Mouse (Mus musculus): ENCODE measurements at regions not wholly inside any gene's neighbourhood (a gene's known extent, or its start where the extent isn't known, plus 50 kb on each side); places are given as distances from the start of the nearest gene placed in this dataset.
"Not testable (repeated sequence)": the region's sequence is repeated elsewhere in the genome, so short reads cannot be mapped to it uniquely, and the experiment has no call there.

DNA sequence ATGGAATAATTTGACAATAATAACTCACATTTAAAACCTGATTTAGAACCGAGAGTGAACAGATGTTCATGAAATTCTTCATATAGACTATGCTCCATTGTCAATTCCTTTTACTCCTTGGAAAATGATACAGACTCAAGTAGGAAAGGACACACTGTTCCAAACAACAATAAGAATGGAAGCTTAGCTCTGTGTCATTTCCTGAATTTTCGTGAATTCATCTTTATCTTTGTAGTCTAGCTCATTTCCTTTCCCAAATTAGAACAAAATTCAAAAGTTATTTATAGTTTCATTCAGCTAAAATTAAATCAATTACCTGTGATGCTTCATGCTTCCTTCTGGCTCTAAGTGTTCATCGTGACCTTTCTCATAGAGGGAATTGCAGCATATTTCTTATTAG lies 553.2 kb upstream of the Adamts5 start:
- WGBS: 68% methylated on average over 3 of the region's 3 CpGs
- DNase-seq (ENCODE audit: low spot score): no peak

GRCm38 (mm10) chr16:86454031-86454430 lies 552.4 kb upstream of the Adamts5 start:
- H3K4me3 ChIP-seq (ENCODE audit: low read depth, low read length): no peak overlapping the region
- H3K27ac ChIP-seq (ENCODE audit: low read depth): no peak overlapping the region
- H3K27me3 ChIP-seq (replicated peaks; ENCODE audit: control insufficient read depth, insufficient read depth, low read length): no peaks in the 10 kb centered on the region
- no peaks in the 10 kb centered on the region for H3K9me3 ChIP-seq (ENCODE audit: control insufficient read depth, low read length)
- H3K4me1 ChIP-seq (replicated peaks; ENCODE audit: control insufficient read depth, insufficient read depth, low read length): no peaks in the 10 kb centered on the region
- no peak overlapping the region for H3K9ac ChIP-seq (ENCODE audit: low read length)
- DNase-seq (ENCODE audit: low spot score): no peak
- ATAC-seq (replicated peaks; ENCODE audit: low FRiP score, low TSS enrichment, low read depth): no peak
- no peak overlapping the region for H3K4me2 ChIP-seq (ENCODE audit: low read length)
- no peaks in the 10 kb centered on the region for H3K36me3 ChIP-seq (ENCODE audit: control insufficient read depth, insufficient read depth, low read length)

More for the DNA sequence above, 553.2 kb upstream of the Adamts5 start:
- H3K4me2 ChIP-seq (ENCODE audit: low read length): no peak overlapping the region
- H3K4me3 ChIP-seq (ENCODE audit: low read depth, low read length): no peak overlapping the region
- no peak for ATAC-seq (replicated peaks; ENCODE audit: low FRiP score, low TSS enrichment, low read depth)
- H3K27me3 ChIP-seq (replicated peaks; ENCODE audit: control insufficient read depth, insufficient read depth, low read length): no peaks in the 10 kb centered on the region
- no peak overlapping the region for H3K9ac ChIP-seq (ENCODE audit: low read length)
- H3K4me1 ChIP-seq (replicated peaks; ENCODE audit: control insufficient read depth, insufficient read depth, low read length): no peaks in the 10 kb centered on the region
- H3K9me3 ChIP-seq (ENCODE audit: control insufficient read depth, low read length): no peaks in the 10 kb centered on the region
- no peaks in the 10 kb centered on the region for H3K36me3 ChIP-seq (ENCODE audit: control insufficient read depth, insufficient read depth, low read length)
- H3K27ac ChIP-seq (ENCODE audit: low read depth): no peak overlapping the region

- no peaks in the 10 kb centered on the region for H3K4me1 ChIP-seq (replicated peaks; ENCODE audit: control insufficient read depth, insufficient read depth, low read length)
- ATAC-seq (replicated peaks; ENCODE audit: low FRiP score, low TSS enrichment, low read depth): no peak
- no peaks in the 10 kb centered on the region for H3K36me3 ChIP-seq (ENCODE audit: control insufficient read depth, insufficient read depth, low read length)
- no peak overlapping the region for H3K27ac ChIP-seq (ENCODE audit: low read depth)
- no peak overlapping the region for H3K9ac ChIP-seq (ENCODE audit: low read length)
- 43% methylated on average over 1 of the region's 1 CpGs for WGBS
- no peak overlapping the region for H3K4me2 ChIP-seq (ENCODE audit: low read length)
- no peak overlapping the region for H3K4me3 ChIP-seq (ENCODE audit: low read depth, low read length)
- no peaks in the 10 kb centered on the region for H3K9me3 ChIP-seq (ENCODE audit: control insufficient read depth, low read length)
- H3K27me3 ChIP-seq (replicated peaks; ENCODE audit: control insufficient read depth, insufficient read depth, low read length): no peaks in the 10 kb centered on the region
- no peak for DNase-seq (ENCODE audit: low spot score)
Observed at GRCm38 (mm10) chr16:86448478-86449160, 547.0 kb upstream of the Adamts5 start.

DNA sequence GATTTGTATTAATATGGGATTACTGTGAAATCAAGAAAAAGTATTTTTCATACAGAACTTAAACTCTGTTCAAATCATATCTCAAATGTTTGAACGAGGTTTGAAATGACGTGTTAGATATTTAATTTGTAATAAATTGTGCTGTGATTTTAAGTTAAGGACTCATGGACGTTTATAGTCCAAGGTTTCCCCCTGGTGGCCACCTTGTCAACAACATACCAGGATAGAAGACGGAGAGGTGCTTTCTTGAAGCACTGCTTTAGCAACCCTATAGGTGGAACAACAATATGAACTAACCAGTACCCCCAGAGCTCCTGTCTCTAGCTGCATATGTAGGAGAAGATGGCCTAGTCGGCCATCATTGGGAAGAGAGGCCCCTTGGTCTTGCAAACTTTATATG lies 517.8 kb upstream of the Adamts5 start:
- not testable (repeated sequence) for H3K27ac ChIP-seq (ENCODE audit: low read depth); H3K4me2 ChIP-seq (ENCODE audit: low read length); H3K9ac ChIP-seq (ENCODE audit: low read length); H3K4me3 ChIP-seq (ENCODE audit: low read depth, low read length); H3K27me3 ChIP-seq (replicated peaks; ENCODE audit: control insufficient read depth, insufficient read depth, low read length); H3K36me3 ChIP-seq (ENCODE audit: control insufficient read depth, insufficient read depth, low read length); H3K4me1 ChIP-seq (replicated peaks; ENCODE audit: control insufficient read depth, insufficient read depth, low read length); ATAC-seq (replicated peaks; ENCODE audit: low FRiP score, low TSS enrichment, low read depth); H3K9me3 ChIP-seq (ENCODE audit: control insufficient read depth, low read length)
- DNase-seq (ENCODE audit: low spot score): peak; percentile 83
- 7% methylated on average over 5 of the region's 5 CpGs for WGBS

DNA sequence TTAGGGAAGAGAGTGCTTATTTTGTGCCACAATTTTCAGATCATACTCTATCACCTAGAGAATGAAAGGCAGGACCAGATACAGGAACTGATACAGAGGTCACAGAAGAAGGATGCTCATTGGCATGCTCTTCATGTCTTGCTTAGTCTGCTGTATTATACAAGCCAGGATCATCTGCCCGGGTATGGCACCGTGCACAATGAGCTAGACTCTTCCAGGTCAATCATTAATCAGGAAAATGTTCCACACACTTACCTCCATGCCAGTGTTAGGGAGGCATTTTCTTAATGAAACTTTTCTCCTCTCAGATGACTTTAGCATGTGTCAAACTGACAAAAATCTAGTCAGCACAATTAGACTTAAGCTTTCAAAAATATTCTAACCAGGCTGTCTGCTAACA lies 502.7 kb upstream of the Adamts5 start:
- Histone ChIP-seq H3K9me3 (ENCODE audit: control insufficient read depth, low read length) (no peaks in the 10 kb centered on the region), H3K4me1 (replicated peaks; ENCODE audit: control insufficient read depth, insufficient read depth, low read length) (no peaks in the 10 kb centered on the region), H3K9ac (ENCODE audit: low read length) (no peak overlapping the region), H3K36me3 (ENCODE audit: control insufficient read depth, insufficient read depth, low read length) (no peaks in the 10 kb centered on the region), H3K27ac (ENCODE audit: low read depth) (no peak overlapping the region), H3K27me3 (replicated peaks; ENCODE audit: control insufficient read depth, insufficient read depth, low read length) (no peaks in the 10 kb centered on the region), H3K4me2 (ENCODE audit: low read length) (no peak overlapping the region), H3K4me3 (ENCODE audit: low read depth, low read length) (no peak overlapping the region)
- DNase-seq (ENCODE audit: low spot score) (no peak), ATAC-seq (replicated peaks; ENCODE audit: low FRiP score, low TSS enrichment, low read depth) (no peak)
- 75% methylated on average over 2 of the region's 2 CpGs for WGBS

- Histone ChIP-seq H3K4me3 (ENCODE audit: low read depth, low read length) (no peak overlapping the region), H3K36me3 (ENCODE audit: control insufficient read depth, insufficient read depth, low read length) (no peaks in the 10 kb centered on the region), H3K4me1 (replicated peaks; ENCODE audit: control insufficient read depth, insufficient read depth, low read length) (no peaks in the 10 kb centered on the region), H3K9ac (ENCODE audit: low read length) (no peak overlapping the region), H3K9me3 (ENCODE audit: control insufficient read depth, low read length) (no peaks in the 10 kb centered on the region), H3K27ac (ENCODE audit: low read depth) (no peak overlapping the region), H3K4me2 (ENCODE audit: low read length) (no peak overlapping the region), H3K27me3 (replicated peaks; ENCODE audit: control insufficient read depth, insufficient read depth, low read length) (no peaks in the 10 kb centered on the region)
- 79% methylated on average over 1 of the region's 1 CpGs for WGBS
- ATAC-seq (replicated peaks; ENCODE audit: low FRiP score, low TSS enrichment, low read depth) (no peak), DNase-seq (ENCODE audit: low spot score) (no peak)
Observed at GRCm38 (mm10) chr16:86401381-86401780, 499.8 kb upstream of the Adamts5 start.

DNA sequence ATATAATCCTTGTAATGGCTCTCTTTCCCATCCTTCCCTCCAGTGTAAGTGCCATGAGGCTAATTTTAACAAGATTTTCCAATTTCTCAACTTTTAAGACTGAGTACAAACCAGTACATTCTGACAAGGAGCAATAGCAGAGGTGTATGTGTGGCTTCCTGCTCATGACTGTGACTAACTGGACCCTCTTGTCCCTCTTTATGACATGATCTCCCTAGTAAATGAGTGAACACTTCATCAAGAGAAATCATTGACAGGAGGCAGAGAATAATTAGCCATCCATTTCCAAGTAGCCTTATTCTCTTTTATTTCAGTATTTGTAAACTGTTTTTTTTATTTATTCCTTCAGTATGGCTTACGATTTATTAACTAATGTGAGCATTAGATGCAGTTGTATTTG lies 497.7 kb upstream of the Adamts5 start:
- Histone ChIP-seq H3K9ac (ENCODE audit: low read length) (no peak overlapping the region), H3K4me1 (replicated peaks; ENCODE audit: control insufficient read depth, insufficient read depth, low read length) (no peaks in the 10 kb centered on the region), H3K9me3 (ENCODE audit: control insufficient read depth, low read length) (no peaks in the 10 kb centered on the region), H3K27me3 (replicated peaks; ENCODE audit: control insufficient read depth, insufficient read depth, low read length) (no peaks in the 10 kb centered on the region), H3K4me3 (ENCODE audit: low read depth, low read length) (no peak overlapping the region), H3K27ac (ENCODE audit: low read depth) (no peak overlapping the region), H3K4me2 (ENCODE audit: low read length) (no peak overlapping the region), H3K36me3 (ENCODE audit: control insufficient read depth, insufficient read depth, low read length) (no peaks in the 10 kb centered on the region)
- WGBS: 95% methylated on average over 1 of the region's 1 CpGs
- ATAC-seq (replicated peaks; ENCODE audit: low FRiP score, low TSS enrichment, low read depth): no peak
- no peak for DNase-seq (ENCODE audit: low spot score)

DNA sequence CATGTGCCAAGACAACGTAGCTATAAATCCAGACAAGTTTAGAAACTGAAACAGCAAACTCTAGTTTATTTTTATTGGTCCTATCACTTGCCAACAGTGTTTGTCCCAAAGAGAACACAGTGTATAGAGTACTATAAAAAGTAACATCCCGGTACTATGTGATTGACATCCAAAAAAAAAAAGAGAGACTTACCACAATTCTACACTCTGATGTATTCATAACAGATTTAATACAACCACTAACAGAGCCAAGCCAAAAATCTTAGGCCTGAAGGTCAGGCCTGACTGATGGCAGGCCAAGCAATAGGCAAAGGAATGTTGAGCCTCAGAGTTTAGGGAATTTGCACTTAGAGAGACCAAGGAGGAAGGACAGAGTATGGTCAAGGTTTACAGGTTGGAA lies 495.9 kb upstream of the Adamts5 start:
- no peak overlapping the region for H3K4me2 ChIP-seq (ENCODE audit: low read length)
- no peak overlapping the region for H3K9ac ChIP-seq (ENCODE audit: low read length)
- no peaks in the 10 kb centered on the region for H3K9me3 ChIP-seq (ENCODE audit: control insufficient read depth, low read length)
- H3K27me3 ChIP-seq (replicated peaks; ENCODE audit: control insufficient read depth, insufficient read depth, low read length): no peaks in the 10 kb centered on the region
- H3K36me3 ChIP-seq (ENCODE audit: control insufficient read depth, insufficient read depth, low read length): no peaks in the 10 kb centered on the region
- ATAC-seq (replicated peaks; ENCODE audit: low FRiP score, low TSS enrichment, low read depth) (no peak), DNase-seq (ENCODE audit: low spot score) (no peak)
- H3K4me1 ChIP-seq (replicated peaks; ENCODE audit: control insufficient read depth, insufficient read depth, low read length): no peaks in the 10 kb centered on the region
- no peak overlapping the region for H3K27ac ChIP-seq (ENCODE audit: low read depth)
- H3K4me3 ChIP-seq (ENCODE audit: low read depth, low read length): no peak overlapping the region
- WGBS: 77% methylated on average over 2 of the region's 2 CpGs

DNA sequence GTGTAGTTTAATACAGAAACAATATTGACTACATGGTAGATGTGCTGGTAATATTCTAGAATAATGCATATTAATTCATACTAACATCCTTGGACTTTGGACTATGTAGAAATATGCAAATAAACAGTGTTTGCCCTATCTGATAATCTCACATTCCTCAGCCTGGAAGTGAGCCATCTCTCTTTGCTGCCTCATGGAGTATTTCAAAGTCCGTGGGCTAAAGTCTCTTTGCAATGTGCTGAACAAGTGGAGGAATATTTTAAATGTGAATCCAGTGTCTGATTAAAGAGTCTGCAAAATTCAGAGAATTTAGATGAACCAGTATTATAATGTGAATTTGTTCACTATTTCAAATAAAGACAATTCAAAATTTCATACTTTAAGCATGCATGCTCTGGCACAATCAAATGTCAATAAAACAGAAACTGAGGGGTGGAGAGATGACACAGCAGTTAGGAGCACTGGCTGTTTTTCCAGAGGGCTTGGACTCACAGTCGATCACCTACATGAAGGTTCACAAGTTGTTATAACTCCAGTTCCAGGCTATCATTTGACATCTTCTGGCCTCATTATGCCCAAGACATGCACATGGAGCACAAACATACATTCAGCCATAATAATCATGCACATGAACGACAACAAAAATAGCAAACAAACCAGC lies 487.6 kb upstream of the Adamts5 start:
- ATAC-seq (replicated peaks; ENCODE audit: low FRiP score, low TSS enrichment, low read depth): no peak; the same call in 1 of the 2 replicates
- H3K27me3 ChIP-seq (replicated peaks; ENCODE audit: control insufficient read depth, insufficient read depth, low read length): no peaks in the 10 kb centered on the region
- H3K4me3 ChIP-seq (ENCODE audit: low read depth, low read length): no peak overlapping the region
- H3K36me3 ChIP-seq (ENCODE audit: control insufficient read depth, insufficient read depth, low read length): no peaks in the 10 kb centered on the region
- no peaks in the 10 kb centered on the region for H3K4me1 ChIP-seq (replicated peaks; ENCODE audit: control insufficient read depth, insufficient read depth, low read length)
- H3K27ac ChIP-seq (ENCODE audit: low read depth): no peak overlapping the region
- WGBS: 66% methylated on average over 3 of the region's 3 CpGs
- no peak for DNase-seq (ENCODE audit: low spot score)
- no peak overlapping the region for H3K9ac ChIP-seq (ENCODE audit: low read length)
- no peak overlapping the region for H3K4me2 ChIP-seq (ENCODE audit: low read length)
- H3K9me3 ChIP-seq (ENCODE audit: control insufficient read depth, low read length): no peaks in the 10 kb centered on the region

All from intestine, embryonic 14.5 days (tissue).